In genomic region chr12:3463087-3463486, GRCm38 (mm10) we compare ENCODE assay signal across 27 mouse cellular contexts. TPM values are rescaled to one million over a fixed set of nuclear protein-coding genes. Genes with fewer than 3 reads are reported as not detected.
A peak's percentile ranks its signal among the peaks of the same experiment; 100 is the strongest.
DNase-seq lines count a peak whose midpoint lies in the region; ATAC-seq lines count a peak whose summit lies in the region.
"Had no signal": no experiment of that assay in that cellular context is flagged by ENCODE, and none has a peak within 500 bp of the region (broad histone marks: within the 10 kb centered on the region; RNA-seq: fewer than 3 reads in every experiment).

No protein-coding gene starts in this region.

- H3K4me2 ChIP-seq in forebrain, embryonic 11.5 days (ENCODE audit: low read depth, low read length, severe bottlenecking), result no peak overlapping the region
- H3K4me2 ChIP-seq: embryonic facial prominence, embryonic 12.5 days; heart, embryonic 11.5 days; hindbrain, embryonic 15.5 days; limb, embryonic 12.5 days; lung, embryonic 15.5 days; midbrain, embryonic 12.5 days had no signal

- intact Hi-C loops in heart, postnatal 14 days (cut with DNase I), result no loop called here

- no peaks in the 10 kb centered on the region; the same call in 1 of the 2 replicates for H3K36me3 ChIP-seq in forebrain, embryonic 11.5 days (ENCODE audit: control insufficient read depth, insufficient read depth, low read length)

- no peak overlapping the region for H3K4me3 ChIP-seq in forebrain, embryonic 11.5 days (ENCODE audit: low read depth, low read length)
- H3K4me3 ChIP-seq: embryonic facial prominence, embryonic 12.5 days; gastrocnemius, adult 2 months; hindbrain, embryonic 15.5 days; limb, embryonic 12.5 days; lung, embryonic 15.5 days; megakaryocyte, embryonic 14.5 days; midbrain, embryonic 12.5 days had no signal

- no peaks in the 10 kb centered on the region for H3K9me3 ChIP-seq in forebrain, embryonic 11.5 days (ENCODE audit: control insufficient read depth, low read length)
- H3K9me3 ChIP-seq: embryonic facial prominence, embryonic 12.5 days; hindbrain, embryonic 15.5 days; limb, embryonic 12.5 days; lung, embryonic 15.5 days; megakaryocyte, embryonic 14.5 days; midbrain, embryonic 12.5 days had no signal

- no peak overlapping the region for H3K9ac ChIP-seq in forebrain, embryonic 11.5 days (ENCODE audit: low read length)
- H3K9ac ChIP-seq: embryonic facial prominence, embryonic 12.5 days; hindbrain, embryonic 15.5 days; limb, embryonic 12.5 days; lung, embryonic 15.5 days; midbrain, embryonic 12.5 days had no signal

- no peak overlapping the region for H3K27ac ChIP-seq in forebrain, embryonic 11.5 days (ENCODE audit: low read depth, low read length)
- H3K27ac ChIP-seq: embryonic facial prominence, embryonic 12.5 days; gastrocnemius, adult 2 months; hindbrain, embryonic 15.5 days; limb, embryonic 12.5 days; lung, embryonic 15.5 days; midbrain, embryonic 12.5 days had no signal

- WGBS in forebrain, embryonic 11.5 days, result 88% methylated on average over 3 of the region's 3 CpGs

- H3K27me3 ChIP-seq in forebrain, embryonic 11.5 days (ENCODE audit: control insufficient read depth, insufficient read depth, low read length), result no peaks in the 10 kb centered on the region
- H3K27me3 ChIP-seq: embryonic facial prominence, embryonic 12.5 days; hindbrain, embryonic 15.5 days; limb, embryonic 12.5 days; lung, embryonic 15.5 days; megakaryocyte, embryonic 14.5 days; midbrain, embryonic 12.5 days had no signal

- ATAC-seq in CD4-positive, CD25-positive, alpha-beta regulatory T cell, adult 4 months, result peak; percentile 91
- ATAC-seq in common myeloid progenitor, adult 5-6 weeks (replicated peaks; ENCODE audit: low read depth, poor library complexity, severe bottlenecking), result 0 out of 2 replicates have a peak, but pooled peaks have one; percentile 45
- ATAC-seq in forebrain, embryonic 11.5 days (replicated peaks; ENCODE audit: low FRiP score), result no peak
- ATAC-seq: forebrain, embryonic 16.5 days; intestine, embryonic 16.5 days had no signal

- no peaks in the 10 kb centered on the region for H3K4me1 ChIP-seq in forebrain, embryonic 11.5 days (replicated peaks; ENCODE audit: control insufficient read depth, insufficient read depth, low read length)
- H3K4me1 ChIP-seq: embryonic facial prominence, embryonic 12.5 days; hindbrain, embryonic 15.5 days; limb, embryonic 12.5 days; lung, embryonic 15.5 days; midbrain, embryonic 12.5 days had no signal

- peak; percentile 75 for DNase-seq in 416B (ENCODE audit: low read depth)
- peak; percentile 50 for DNase-seq in naive thymus-derived CD4-positive, alpha-beta T cell, adult 2 months (ENCODE audit: low read depth)
- no peak for DNase-seq in heart, postnatal 14 days
- no peak for DNase-seq in forebrain, embryonic 11.5 days (ENCODE audit: low spot score)
- no peak for DNase-seq in lung, postnatal 10 days
- DNase-seq: adrenal gland, postnatal 10 days; cerebellum, adult 8-10 months; cerebellum, postnatal 25 days; embryo, embryonic 11 days; gastrocnemius, adult 2 months; gastrocnemius, postnatal 36 days; heart, adult 18-20 months; heart, postnatal 4 days; kidney, postnatal 10 days; layer of hippocampus, adult 9-11 months; lung, postnatal 36 days had no signal

RNA-seq across cellular contexts. Expression of gene Asxl2, which starts 36.4 kb away (rescaled TPM):
- 10 to 100 TPM; 55.6 to 64.8 TPM for polyA plus RNA-seq in CD4-positive, CD25-positive, alpha-beta regulatory T cell, adult 4 months (2017; shearing (Covaris generic))
- total RNA-seq in common myeloid progenitor, adult 5-6 weeks (2017), result 36.7 and 47.4 TPM in 2 replicates
- 10 to 100 TPM; 26.1 to 26.4 TPM for total RNA-seq in heart, postnatal 14 days (2021)
- polyA plus RNA-seq in forebrain, embryonic 11.5 days (2014; fragmentation: Nextera tagmentation; extraction: Ambion mirVana), result 19.7 and 22.0 TPM in 2 replicates

Comparison
In these comparisons a context has a peak if more than half of its experiments do, and no peak if none do; other contexts are left out.
1. DNase-seq: peak in 416B (single experiment) and naive thymus-derived CD4-positive, alpha-beta T cell, adult 2 months (single experiment); none in heart, postnatal 14 days (0 of 2), forebrain, embryonic 11.5 days (single experiment) and lung, postnatal 10 days (single experiment).